Mouse (Mus musculus) megakaryocyte, embryonic 14.5 days (primary cell): ENCODE measurements around the gene Mab21l1.

ENCODE experiments used
- FLI1 ChIP-seq: IDR thresholded peaks from 2 replicates; pipeline ENCODE4 v1.6.1; 2012; ENCODE audit warnings: low read length, inconsistent platforms, mixed read lengths
- GATA1 ChIP-seq: IDR thresholded peaks from 3 replicates; pipeline ENCODE4 v1.6.1; 2012; ENCODE audit warnings: mixed read lengths, low read length, inconsistent platforms, borderline replicate concordance

GRCm38 (mm10) chr3:55785981-55786725 lies 3.8 kb downstream of the Mab21l1 start:
- no peak for TF ChIP-seq GATA1
- no peak for TF ChIP-seq FLI1
